Mouse (Mus musculus) thymus, postnatal 0 days (tissue): Measurements from ENCODE around the gene Slc2a1. TPM values are rescaled to one million over a fixed set of nuclear protein-coding genes. Genes with fewer than 3 reads are reported as not detected.

ENCODE experiments used
- DNase-seq: peaks from one replicate; pipeline ENCODE4 v3.0.0-alpha.2; 2015; ENCODE audit warnings: low spot score
- polyA plus RNA-seq: library from polyadenylated mRNA; unstranded; fragments of >200 nt; fragmentation: Nextera tagmentation; extraction: Ambion mirVana; gene quantifications from 2 replicates; pipeline ENCODE4 v1.2.1, GENCODE M21; 2015

Gene Slc2a1
- polyA plus RNA-seq, 1 experiment from 2014 or later: 21.4 TPM

GRCm38 (mm10) chr4:119098216-119099210 lies 10.0 kb upstream of the Slc2a1 start:
- no peak for DNase-seq

- DNase-seq: no peak
Measured at GRCm38 (mm10) chr4:119101392-119101791, 7.1 kb upstream of the Slc2a1 start.

- no peak for DNase-seq
Measured at GRCm38 (mm10) chr4:119102350-119103126, 6.0 kb upstream of the Slc2a1 start.

- no peak for DNase-seq
Measured at GRCm38 (mm10) chr4:119104847-119105246, 3.7 kb upstream of the Slc2a1 start.

GRCm38 (mm10) chr4:119105704-119106103 lies 2.8 kb upstream of the Slc2a1 start:
- peak; percentile 87 for DNase-seq

- DNase-seq: no peak
Measured at GRCm38 (mm10) chr4:119107867-119108266, 644 bp upstream of the Slc2a1 start.

GRCm38 (mm10) chr4:119109640-119110039 lies 1.1 kb downstream of the Slc2a1 start:
- no peak for DNase-seq

DNA sequence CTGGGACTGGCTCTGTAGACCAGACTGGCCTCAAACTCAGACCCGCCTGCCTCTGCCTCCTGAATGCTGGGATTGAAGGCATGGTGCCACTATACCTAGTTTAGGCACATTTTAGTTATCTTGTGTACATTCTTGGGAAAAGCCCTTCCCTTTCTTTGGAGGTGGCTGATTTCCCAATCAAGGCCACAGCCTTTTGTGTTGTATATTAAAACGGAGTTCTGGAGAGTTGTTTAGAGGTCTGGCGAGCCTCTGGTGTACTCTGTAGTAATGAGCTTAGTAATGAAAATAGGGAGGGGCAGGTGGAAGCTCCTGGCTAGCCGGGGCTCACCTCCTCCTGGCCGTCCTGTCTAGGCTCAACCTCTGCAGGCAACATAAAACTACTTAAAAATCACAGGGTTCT lies 2.0 kb downstream of the Slc2a1 start:
- no peak for DNase-seq

DNA sequence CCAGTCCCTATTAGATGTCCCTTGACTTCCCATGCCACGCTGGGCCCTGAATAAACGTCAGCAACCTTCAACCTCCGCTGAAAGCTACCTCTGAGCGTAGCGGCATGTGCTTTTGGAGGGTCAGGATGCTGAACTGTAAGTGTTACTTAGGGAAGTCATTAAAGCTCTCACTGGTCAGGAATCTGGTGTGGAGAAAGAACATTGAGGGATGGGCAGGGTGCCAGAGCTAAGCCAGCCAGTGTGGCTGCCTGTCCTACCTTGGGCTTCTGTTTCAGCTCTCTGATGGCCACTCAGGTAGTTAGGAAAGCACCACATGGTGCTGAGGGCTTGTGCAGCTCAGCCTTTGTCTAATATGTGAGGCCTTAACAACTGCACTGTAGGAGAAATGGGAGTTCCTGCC lies 2.9 kb downstream of the Slc2a1 start:
- DNase-seq: no peak

DNA sequence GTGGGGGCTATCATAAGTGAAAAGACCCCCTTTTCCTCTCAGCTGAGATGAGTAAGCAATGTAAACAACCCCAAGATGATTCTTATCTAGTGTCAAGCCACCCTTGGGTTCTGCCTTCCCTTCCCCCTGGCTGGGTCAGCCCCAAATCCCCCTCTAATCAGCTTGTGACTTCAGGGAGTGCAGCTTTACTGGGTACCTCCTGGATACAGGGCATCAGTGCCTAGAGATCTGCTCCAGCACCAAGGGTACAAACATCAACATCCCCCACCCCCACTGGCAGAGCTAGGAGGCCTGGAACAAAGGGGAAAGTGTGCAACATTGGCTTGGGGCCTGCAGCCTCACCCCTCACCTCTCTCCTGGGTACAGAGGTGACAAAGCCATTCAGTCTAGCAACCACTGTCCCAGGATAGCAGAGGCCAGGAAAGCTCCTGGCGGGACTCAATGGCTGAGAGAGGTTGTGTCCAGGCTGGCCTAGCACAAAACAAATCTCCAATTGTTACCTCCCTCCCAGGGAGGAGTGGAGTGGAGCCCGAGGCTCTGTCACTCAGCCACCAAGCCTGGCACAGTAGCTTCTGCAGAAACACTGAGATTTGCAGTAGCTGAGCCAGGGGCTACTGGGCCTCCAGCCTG lies 3.9 kb downstream of the Slc2a1 start:
- no peak for DNase-seq

DNA sequence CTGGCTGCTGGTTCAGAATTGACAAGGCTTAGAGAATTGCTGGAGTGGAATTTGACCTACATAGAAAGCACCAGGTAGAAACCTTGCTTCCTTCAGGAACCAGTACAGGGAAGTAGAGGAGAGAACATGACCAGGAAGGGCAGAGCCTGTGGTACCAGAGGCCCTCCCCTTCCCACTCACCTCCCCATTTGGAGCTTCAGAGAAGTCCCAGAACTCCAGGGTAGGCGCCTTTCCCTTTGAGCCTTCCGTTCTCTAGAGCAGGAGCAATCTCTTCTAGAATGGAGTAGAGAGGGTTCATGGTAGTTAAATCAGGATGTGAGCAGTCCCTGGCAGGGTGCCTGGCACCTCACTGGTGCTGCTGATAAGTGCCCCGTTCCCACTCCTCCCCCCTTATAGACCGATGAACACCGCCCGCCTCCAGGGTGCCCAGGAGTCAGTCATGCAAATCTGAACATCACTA lies 7.1 kb downstream of the Slc2a1 start:
- no peak for DNase-seq

GRCm38 (mm10) chr4:119116336-119116735 lies 7.8 kb downstream of the Slc2a1 start:
- DNase-seq: peak; percentile 26

GRCm38 (mm10) chr4:119117571-119117970 lies 9.1 kb downstream of the Slc2a1 start:
- no peak for DNase-seq

GRCm38 (mm10) chr4:119118659-119119077 lies 10.2 kb downstream of the Slc2a1 start:
- no peak for DNase-seq

- no peak for DNase-seq
Measured at GRCm38 (mm10) chr4:119119354-119119753, 10.8 kb downstream of the Slc2a1 start.

DNA sequence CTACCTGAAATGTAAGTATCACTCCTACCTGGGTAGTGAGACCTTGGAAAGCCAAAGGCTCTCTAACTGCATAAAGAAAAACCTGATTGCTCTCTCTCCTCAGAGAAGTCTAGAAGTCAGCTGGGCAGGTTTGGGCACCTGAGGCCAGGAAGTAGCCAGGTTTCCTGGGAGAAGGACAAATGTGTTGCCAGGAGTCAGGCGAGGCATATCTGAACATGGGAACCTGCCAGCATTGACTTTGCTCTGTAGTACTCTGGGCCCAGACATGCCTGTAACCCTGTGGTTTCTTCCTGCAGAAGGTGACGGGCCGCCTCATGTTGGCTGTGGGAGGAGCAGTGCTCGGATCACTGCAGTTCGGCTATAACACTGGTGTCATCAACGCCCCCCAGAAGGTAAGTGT lies 11.6 kb downstream of the Slc2a1 start:
- DNase-seq: no peak

DNA sequence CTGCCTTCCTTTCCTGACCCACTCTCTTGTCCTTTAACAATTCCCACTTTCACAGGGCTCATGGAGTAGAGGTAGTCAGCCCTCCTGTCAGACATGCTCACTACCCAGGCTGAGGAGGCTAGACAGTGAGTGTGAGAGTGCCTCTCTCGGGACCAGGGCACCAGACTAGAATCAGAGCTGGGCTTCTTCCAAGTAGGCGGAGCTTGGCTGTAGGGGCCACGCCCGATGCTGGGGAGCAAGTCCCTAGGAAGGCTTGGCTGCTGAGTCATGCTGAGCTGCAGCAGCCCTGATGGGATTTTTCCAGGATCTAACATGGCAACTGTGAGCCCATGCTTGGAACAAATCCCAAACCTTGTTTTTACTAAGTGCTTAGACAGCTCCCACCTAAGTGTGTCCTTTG lies 12.7 kb downstream of the Slc2a1 start:
- DNase-seq: no peak

DNA sequence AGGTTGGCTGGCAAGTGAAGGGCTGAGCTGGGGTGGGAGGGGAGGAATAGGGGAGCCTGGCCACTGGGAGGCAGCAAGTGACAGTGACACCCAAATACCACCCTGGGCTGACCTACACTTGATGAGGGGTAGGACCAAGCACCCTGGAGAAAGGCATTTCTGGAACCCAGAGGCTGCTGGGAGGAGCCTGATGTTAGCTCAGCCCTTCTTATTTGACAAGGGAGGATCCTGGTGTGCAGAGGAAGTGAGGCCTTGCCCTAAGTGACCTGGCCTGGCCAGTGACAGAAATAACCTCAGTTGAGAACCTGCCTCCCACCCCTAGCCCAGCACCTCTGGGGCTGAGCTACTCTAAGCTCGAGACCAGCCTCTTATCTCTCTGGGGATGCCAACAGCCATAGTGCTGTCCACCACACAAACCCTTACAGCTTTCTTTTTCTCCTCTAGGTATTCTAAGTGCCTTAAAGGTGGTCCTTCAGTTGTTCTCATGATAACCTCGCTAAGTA lies 16.3 kb downstream of the Slc2a1 start:
- no peak for DNase-seq

DNA sequence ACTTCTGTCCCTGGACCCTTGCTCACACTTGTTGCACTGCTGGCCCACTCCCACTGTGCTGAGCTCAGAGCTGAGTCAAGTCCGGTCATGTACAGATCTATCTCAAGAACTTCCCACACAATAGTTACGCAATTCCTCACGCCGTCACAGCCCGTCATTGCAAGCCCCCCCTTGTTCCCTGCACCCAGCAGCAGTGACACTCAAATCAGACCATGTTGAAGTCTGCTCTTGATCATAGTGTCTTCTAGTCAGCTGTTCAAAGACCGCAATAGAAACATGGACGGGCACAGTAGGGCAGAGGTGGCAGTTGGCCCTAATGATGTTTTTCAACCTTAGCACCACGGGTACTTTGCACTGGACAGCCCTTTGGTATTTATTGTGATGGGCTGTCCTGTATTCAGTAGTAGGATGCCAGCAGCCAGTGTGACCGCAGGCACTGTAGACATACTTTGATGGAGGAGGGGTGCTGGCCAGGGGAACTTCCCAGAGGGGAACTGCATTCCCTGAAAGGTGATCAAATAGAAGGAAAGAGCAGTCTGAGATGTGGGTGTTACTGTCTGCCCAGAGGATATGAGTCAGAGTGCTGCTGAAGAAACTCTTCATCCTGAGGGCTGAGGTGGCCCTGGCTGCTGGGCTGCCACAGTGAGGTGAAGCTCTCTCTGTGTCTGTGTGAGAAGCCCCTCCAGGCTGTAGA lies 17.2 kb downstream of the Slc2a1 start:
- no peak for DNase-seq

DNA sequence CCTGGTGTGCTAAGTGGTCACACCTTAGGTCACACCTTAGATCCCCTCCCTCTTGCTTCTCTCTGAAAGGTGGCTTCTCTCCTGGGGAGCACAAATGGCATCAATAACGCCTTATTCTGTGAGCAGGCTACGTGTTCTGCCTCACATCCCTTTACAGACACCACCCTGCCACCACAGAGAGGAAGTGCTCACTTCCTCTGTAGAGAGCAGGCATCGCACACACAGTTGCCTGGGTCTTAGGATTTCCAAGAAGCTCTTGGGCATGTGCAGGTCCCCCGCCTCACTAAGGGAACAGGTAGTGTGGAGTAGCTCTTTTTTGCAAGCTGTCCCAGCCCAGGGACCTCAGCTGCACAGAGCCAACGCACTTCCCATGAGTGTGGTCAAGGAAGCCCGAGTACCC lies 18.7 kb downstream of the Slc2a1 start:
- DNase-seq: peak; percentile 72

- DNase-seq: no peak
Measured at GRCm38 (mm10) chr4:119128547-119128946, 20.0 kb downstream of the Slc2a1 start.
